Mouse (Mus musculus) neural tube, embryonic 15.5 days (tissue): Measurements from ENCODE around the gene Morn1. TPM values are rescaled to one million over a fixed set of nuclear protein-coding genes. Genes with fewer than 3 reads are reported as not detected.
"Not testable (repeated sequence)": the region's sequence is repeated elsewhere in the genome, so short reads cannot be mapped to it uniquely, and the experiment has no call there.

Experiments
- ATAC-seq: fragments of 200-750 bp; cut with Nextera tagmentation; 2 replicates; pipeline ENCODE4 v1.8.0; 2017; ENCODE audit warnings: mild to moderate bottlenecking, moderate TSS enrichment, moderate library complexity; ENCODE audit not compliant: low FRiP score
- H3K27ac ChIP-seq: fragments of 300-500 bp; sonication (generic); replicated peaks from 2 replicates; pipeline ENCODE4 v1.5.1; 2015; ENCODE audit warnings: mild to moderate bottlenecking, inconsistent platforms
- H3K27me3 ChIP-seq: fragments of 300-500 bp; sonication (generic); replicated peaks from 2 replicates; pipeline ENCODE4 v1.6.1; 2015; ENCODE audit warnings: inconsistent platforms
- H3K36me3 ChIP-seq: fragments of 300-500 bp; sonication (generic); 2 replicates; pipeline ENCODE4 v1.6.1; 2015; ENCODE audit warnings: inconsistent platforms
- H3K4me1 ChIP-seq: fragments of 300-500 bp; sonication (generic); 2 replicates; pipeline ENCODE4 v1.6.1; 2015; ENCODE audit warnings: inconsistent platforms
- H3K4me2 ChIP-seq: fragments of 300-500 bp; sonication (generic); 2 replicates; pipeline ENCODE4 v1.6.1; 2015; ENCODE audit warnings: inconsistent platforms, mild to moderate bottlenecking, moderate library complexity
- H3K4me3 ChIP-seq: fragments of 300-500 bp; sonication (generic); replicated peaks from 2 replicates; pipeline ENCODE4 v1.5.1; 2015; ENCODE audit warnings: mild to moderate bottlenecking, inconsistent platforms
- H3K9ac ChIP-seq: fragments of 300-500 bp; sonication (generic); replicated peaks from 2 replicates; pipeline ENCODE4 v1.6.1; 2015; ENCODE audit warnings: mild to moderate bottlenecking, inconsistent platforms
- H3K9me3 ChIP-seq: fragments of 300-500 bp; sonication (generic); replicated peaks from 2 replicates; pipeline ENCODE4 v1.6.1; 2016; ENCODE audit warnings: inconsistent platforms
- WGBS: fragments of 180-500 bp; shearing (Covaris S2); methylation state at CpG from one replicate; pipeline ENCODE4 v1.1.7; 2015; ENCODE audit warnings: mixed read lengths; 5-methylcytosine and 5-hydroxymethylcytosine counted together
- polyA plus RNA-seq: library from polyadenylated mRNA; unstranded; fragments of >200 nt; fragmentation: Nextera tagmentation; extraction: Ambion mirVana; gene quantifications from 2 replicates; pipeline ENCODE4 v1.2.1, GENCODE M21; 2015

Morn1 gene
- polyA plus RNA-seq, 1 experiment from 2014 or later, result 6.4 TPM

DNA sequence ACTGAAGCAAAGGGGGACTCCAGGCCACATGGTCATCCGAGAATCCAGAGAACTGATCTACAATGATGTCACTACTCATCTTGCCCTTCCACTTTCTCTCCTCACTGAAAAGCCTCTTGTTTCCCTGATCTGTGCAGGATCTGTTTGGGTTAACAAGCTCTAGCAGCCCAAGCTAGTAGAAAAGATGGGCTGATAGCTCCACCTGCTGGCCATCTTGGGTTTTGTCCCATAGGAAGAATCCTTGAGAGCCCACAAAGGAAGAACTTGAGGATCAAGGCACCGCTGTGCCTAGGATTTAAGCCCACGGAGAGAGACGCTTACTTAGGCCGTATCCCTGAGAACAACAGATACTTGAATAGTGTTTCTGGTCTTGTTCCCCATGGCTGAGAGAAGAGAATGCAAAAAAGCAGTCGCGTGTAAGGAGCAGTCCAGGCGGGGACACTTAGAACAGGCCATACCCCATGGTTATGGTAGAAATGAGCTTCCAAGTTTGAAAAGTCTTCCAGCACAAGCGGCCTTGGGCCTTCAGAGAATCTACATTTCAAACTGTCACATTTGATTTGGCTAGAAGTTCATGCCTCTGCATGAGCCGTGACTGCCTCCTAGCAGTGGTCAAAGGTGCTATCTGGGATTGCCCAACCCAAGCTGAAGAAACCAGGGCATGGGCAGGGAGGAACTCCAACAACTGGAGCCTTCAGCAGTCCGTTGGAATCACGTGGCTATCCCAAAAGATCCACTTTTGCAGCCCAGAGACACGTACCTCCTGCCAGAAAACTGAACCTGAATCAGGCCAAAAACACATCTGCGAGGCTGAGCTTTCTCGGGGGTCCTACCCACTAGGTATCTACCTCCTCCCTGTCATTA, 20.2 kb upstream of the Morn1 start:
- peak overlapping the region; percentile 70 for H3K27ac ChIP-seq
- H3K4me3 ChIP-seq, result peak overlapping the region; percentile 63
- no peaks in the 10 kb centered on the region for H3K27me3 ChIP-seq
- peak overlapping the region; percentile 21; the same call in 1 of the 2 replicates for H3K9ac ChIP-seq
- no peaks in the 10 kb centered on the region for H3K9me3 ChIP-seq
- peak; percentile 60 for ATAC-seq
- H3K36me3 ChIP-seq, result peaks cover 29% of the 10 kb centered on the region
- WGBS, result 5% methylated on average over 15 of the region's 15 CpGs
- peak overlapping the region; percentile 73 for H3K4me2 ChIP-seq
- H3K4me1 ChIP-seq, result peaks cover 39% of the 10 kb centered on the region

DNA sequence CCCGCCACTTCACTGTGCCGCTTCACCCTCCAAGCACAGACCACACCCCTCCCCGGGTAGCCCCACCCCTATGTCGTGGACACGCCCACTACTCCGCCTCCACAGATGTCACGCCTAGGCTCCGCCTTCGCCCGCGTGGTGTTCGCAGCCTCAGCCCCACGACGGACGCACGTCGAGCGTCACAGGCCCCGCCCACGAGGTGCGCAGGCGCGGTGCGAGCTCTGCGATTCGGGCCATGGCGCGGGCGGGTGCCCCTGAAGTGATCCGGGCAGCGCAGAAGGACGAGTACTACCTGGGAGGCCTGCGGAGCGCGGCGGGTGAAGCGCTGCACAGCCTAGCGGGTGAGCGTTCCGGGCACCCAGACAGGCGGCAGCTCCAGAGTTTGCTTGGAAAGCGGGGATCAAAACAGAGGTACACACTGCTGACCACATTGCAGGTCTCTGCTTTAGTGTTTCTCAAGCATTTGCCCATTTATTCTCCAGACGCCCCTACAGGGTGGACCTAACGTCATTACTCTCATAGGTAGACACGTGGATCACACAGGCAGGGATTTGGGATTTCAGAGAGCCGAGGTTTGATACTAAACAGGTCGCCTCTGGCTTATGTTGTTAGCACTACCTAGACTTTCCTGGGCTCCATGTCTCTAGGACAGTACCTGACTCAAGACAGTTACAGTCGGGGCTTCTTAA, 19.4 kb upstream of the Morn1 start, which contains the start of gene Pex10:
Pex10 (plus strand) TSS at position 183 of the 689 bp plus-strand sequence.
- peak within 1 kb of the TSS; percentile 73 for H3K4me2 ChIP-seq
- H3K9me3 ChIP-seq, result no peaks in the 10 kb centered on the region
- H3K27ac ChIP-seq, result peak within 1 kb of the TSS; percentile 79
- H3K27me3 ChIP-seq, result no peaks in the 10 kb centered on the region
- H3K36me3 ChIP-seq, result peaks cover 37% of the 10 kb centered on the region
- WGBS, result under 1% methylated on average over 48 of the region's 48 CpGs
- peak within 1 kb of the TSS; percentile 63 for H3K4me3 ChIP-seq
- ATAC-seq, result peak; percentile 94
- peak within 1 kb of the TSS; percentile 76 for H3K9ac ChIP-seq
- peaks cover 34% of the 10 kb centered on the region for H3K4me1 ChIP-seq

DNA sequence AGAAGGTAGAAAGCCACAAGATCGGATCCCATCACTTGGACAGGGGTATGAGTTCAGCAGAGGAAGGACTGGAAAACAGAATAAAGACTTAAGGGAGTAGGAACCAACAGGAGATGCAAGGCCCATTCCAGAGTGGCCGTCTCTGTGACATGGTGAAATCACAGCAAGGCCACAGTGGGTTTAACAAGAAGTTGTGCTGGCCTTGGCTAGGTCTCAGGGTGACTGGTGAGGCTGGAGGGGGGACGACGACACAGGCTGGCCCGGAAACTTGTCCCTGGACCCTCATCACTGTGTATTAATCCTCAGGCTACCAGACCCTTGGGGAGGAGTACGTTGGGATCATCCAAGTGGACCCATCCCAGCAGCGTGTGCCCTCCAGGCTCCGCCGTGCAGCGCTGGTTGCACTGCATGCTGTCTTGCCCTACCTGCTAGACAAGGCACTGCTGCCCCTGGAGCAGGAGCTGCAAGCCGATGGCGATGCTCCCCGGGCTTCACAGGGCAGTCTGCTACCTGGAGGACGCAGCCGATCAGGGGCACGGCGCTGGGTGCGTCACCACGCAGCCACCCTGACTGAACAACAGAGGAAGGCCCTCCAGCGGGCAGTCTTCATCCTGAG, 17.9 kb upstream of the Morn1 start:
- H3K27me3 ChIP-seq, result no peaks in the 10 kb centered on the region
- WGBS, result 92% methylated on average over 20 of the region's 20 CpGs
- no peaks in the 10 kb centered on the region for H3K9me3 ChIP-seq
- no peak for ATAC-seq
- H3K4me1 ChIP-seq, result peaks cover 34% of the 10 kb centered on the region
- no peak overlapping the region; the same call in 1 of the 2 replicates for H3K9ac ChIP-seq
- no peak overlapping the region for H3K27ac ChIP-seq
- H3K4me2 ChIP-seq, result peak overlapping the region; percentile 73
- peaks cover 52% of the 10 kb centered on the region for H3K36me3 ChIP-seq
- no peak overlapping the region for H3K4me3 ChIP-seq

DNA sequence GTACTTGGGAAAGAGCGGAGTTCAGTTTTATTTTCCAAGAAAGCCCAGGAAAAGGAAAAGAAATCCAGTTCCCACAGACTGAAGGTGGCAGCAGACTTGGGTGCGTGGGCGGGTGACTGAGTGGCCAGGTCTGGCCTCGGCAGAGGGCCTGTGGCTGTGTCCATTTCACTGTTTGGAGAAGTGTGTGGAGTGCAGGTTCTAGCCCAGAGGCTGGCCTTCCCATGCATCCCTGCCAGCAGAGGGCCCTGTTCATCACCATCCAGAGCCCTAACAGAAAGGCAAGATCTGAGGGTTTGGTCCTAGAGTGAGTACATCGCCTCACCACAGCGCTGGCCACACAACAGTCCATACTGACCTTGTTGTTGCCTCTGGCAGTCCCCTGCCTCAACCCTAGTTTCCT, 17.2 kb upstream of the Morn1 start:
- Histone ChIP-seq H3K36me3 (peaks cover 59% of the 10 kb centered on the region), H3K27me3 (no peaks in the 10 kb centered on the region), H3K27ac (no peak overlapping the region), H3K4me2 (no peak overlapping the region), H3K4me1 (peaks cover 34% of the 10 kb centered on the region), H3K4me3 (no peak overlapping the region), H3K9me3 (no peaks in the 10 kb centered on the region), H3K9ac (no peak overlapping the region)
- no peak for ATAC-seq
- WGBS, result 90% methylated on average over 6 of the region's 6 CpGs

DNA sequence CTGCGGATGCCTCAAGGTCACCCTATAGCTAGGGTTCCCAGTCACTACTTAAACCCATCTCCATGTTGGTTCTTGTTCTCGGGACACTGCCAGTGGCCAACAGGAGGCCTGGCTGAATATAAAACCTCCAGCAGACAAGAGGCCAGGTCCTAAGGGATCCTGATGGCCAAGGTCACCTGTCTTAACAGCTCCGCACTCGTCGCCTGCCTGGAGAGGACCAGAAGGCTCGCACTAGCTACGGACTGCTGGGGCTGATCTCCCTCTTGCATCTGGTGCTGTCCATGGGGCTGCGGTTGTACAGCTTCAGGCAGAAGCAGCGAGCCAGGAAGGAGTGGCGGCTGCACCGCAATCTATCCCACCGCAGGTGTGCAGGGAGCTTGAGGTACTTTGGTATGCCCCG, 16.2 kb upstream of the Morn1 start:
- Histone ChIP-seq H3K27ac (no peak overlapping the region), H3K9ac (no peak overlapping the region), H3K36me3 (peaks cover 69% of the 10 kb centered on the region), H3K9me3 (no peaks in the 10 kb centered on the region), H3K4me2 (no peak overlapping the region), H3K27me3 (no peaks in the 10 kb centered on the region), H3K4me3 (no peak overlapping the region), H3K4me1 (peaks cover 34% of the 10 kb centered on the region)
- WGBS, result 95% methylated on average over 13 of the region's 13 CpGs
- no peak for ATAC-seq

DNA sequence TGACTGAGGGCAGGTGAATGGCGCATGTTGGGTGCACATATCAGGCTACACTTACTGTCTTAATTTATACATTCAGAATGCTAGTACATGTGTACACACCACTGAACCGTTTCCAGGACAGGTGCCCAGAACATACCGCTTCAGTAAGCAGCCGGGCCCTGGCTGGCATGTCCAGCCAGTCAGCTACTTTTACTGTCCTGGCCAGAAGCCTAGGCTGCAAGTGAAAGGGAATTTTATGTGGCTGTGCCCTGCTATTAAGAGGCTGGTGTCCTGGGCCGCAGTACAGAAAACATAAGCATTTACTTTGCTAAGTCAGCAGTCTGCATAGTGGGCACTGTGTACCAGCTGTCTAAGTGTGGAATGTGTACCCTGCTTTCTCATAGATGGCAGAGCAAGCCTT, 15.5 kb upstream of the Morn1 start:
- no peak overlapping the region for H3K4me3 ChIP-seq
- H3K4me1 ChIP-seq, result peaks cover 31% of the 10 kb centered on the region
- peak overlapping the region; percentile 45; the same call in 1 of the 2 replicates for H3K27ac ChIP-seq
- no peak overlapping the region for H3K9ac ChIP-seq
- no peaks in the 10 kb centered on the region for H3K27me3 ChIP-seq
- WGBS, result 82% methylated on average over 5 of the region's 5 CpGs
- no peak for ATAC-seq
- peaks cover 76% of the 10 kb centered on the region for H3K36me3 ChIP-seq
- H3K9me3 ChIP-seq, result no peaks in the 10 kb centered on the region
- H3K4me2 ChIP-seq, result no peak overlapping the region

DNA sequence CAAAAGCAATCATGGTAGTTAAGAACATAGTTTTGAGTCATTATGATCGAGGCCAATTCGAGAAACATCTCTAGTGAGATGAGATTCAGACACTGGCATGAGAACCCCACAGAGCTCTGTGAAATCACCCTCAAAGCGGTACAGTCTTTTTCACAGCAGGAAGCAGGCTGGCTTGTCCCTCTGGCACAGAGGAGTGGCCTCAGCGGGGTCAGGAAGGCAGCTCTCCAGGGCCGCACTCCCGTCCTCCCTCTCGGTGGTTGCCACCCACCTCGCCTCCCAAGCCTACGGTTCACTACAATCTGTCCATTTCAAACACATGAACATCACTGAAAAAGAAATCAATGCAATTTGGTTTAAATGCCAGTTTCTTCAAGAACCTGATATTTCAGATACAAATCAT, 12.0 kb upstream of the Morn1 start:
- Histone ChIP-seq H3K4me1 (peaks cover 6% of the 10 kb centered on the region; the same call in 1 of the 2 replicates), H3K36me3 (peaks cover 91% of the 10 kb centered on the region), H3K9me3 (no peaks in the 10 kb centered on the region), H3K4me2 (no peak overlapping the region), H3K9ac (no peak overlapping the region), H3K4me3 (no peak overlapping the region), H3K27me3 (no peaks in the 10 kb centered on the region), H3K27ac (no peak overlapping the region)
- 74% methylated on average over 9 of the region's 9 CpGs for WGBS
- ATAC-seq, result no peak

DNA sequence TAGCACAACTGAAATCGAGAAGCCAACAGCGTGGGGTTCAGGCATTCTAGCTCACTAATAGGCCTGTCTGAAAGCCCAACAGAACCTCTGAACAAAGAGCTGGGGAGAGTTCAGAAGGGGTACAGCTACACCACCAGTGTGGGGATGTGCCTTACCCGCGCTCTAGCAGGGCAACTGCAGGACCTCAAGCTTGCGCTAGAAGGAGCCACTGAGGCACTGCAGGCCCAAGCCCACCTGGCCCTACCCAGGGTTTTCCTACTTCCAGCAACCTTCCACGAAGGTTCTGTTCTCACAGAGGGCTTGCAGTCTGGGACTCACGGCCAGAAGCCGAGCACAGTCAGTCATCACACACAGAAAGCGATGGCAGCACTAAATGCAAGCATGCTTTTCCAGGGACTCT, 11.2 kb upstream of the Morn1 start:
- Histone ChIP-seq H3K27ac (no peak overlapping the region), H3K4me3 (no peak overlapping the region), H3K9ac (no peak overlapping the region), H3K9me3 (no peaks in the 10 kb centered on the region), H3K4me1 (peaks cover 3% of the 10 kb centered on the region; the same call in 1 of the 2 replicates), H3K27me3 (no peaks in the 10 kb centered on the region), H3K4me2 (no peak overlapping the region), H3K36me3 (peaks cover 91% of the 10 kb centered on the region)
- ATAC-seq, result no peak
- 86% methylated on average over 9 of the region's 9 CpGs for WGBS

DNA sequence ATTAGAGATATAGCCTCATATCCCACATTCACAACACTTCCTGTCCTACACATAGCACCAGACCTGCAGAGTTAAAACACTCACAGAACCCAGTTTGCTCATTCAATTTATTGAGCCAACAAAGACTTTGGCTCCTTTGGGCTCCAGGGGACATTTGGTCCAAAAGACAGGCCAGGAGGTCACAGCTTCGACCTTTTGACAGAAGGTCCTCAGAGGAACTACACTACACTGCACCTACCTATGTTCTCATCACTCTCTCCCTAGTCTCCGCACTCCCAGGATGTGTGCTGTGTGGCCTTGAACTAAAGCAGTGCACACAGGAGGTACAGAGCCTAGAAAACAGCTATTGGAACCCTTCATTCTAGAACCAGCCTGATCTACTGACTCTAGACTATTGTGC, 10.6 kb upstream of the Morn1 start:
- Histone ChIP-seq H3K4me1 (peaks cover 3% of the 10 kb centered on the region; the same call in 1 of the 2 replicates), H3K4me2 (no peak overlapping the region), H3K36me3 (peaks cover 91% of the 10 kb centered on the region), H3K9me3 (no peaks in the 10 kb centered on the region), H3K9ac (no peak overlapping the region), H3K27me3 (no peaks in the 10 kb centered on the region), H3K4me3 (no peak overlapping the region), H3K27ac (no peak overlapping the region)
- WGBS, result 95% methylated on average over 2 of the region's 2 CpGs
- no peak for ATAC-seq

DNA sequence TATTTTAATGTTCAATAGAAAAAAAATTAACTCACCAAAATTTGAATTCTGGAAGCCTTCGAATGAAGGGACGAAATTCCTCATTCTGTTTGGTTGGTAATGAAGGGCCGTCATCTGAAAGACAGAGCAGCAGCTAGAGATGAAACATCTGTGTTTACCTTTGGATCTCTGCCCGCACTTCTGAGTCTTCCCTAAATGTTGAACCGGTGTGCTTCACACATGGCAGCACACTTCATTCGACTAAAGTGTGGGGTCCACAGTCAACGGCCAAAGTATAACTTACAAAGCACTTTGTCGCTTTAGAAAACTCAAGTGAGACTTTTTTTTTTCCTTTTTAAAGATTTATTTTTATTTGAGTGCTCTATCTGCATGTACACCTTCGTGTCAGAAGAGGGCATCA, 9.7 kb upstream of the Morn1 start:
- Histone ChIP-seq H3K36me3 (peaks cover 89% of the 10 kb centered on the region), H3K4me3 (no peak overlapping the region), H3K9ac (no peak overlapping the region), H3K4me1 (no peaks in the 10 kb centered on the region), H3K27me3 (no peaks in the 10 kb centered on the region), H3K4me2 (no peak overlapping the region), H3K27ac (no peak overlapping the region), H3K9me3 (no peaks in the 10 kb centered on the region)
- ATAC-seq, result no peak
- WGBS, result 91% methylated on average over 9 of the region's 9 CpGs

DNA sequence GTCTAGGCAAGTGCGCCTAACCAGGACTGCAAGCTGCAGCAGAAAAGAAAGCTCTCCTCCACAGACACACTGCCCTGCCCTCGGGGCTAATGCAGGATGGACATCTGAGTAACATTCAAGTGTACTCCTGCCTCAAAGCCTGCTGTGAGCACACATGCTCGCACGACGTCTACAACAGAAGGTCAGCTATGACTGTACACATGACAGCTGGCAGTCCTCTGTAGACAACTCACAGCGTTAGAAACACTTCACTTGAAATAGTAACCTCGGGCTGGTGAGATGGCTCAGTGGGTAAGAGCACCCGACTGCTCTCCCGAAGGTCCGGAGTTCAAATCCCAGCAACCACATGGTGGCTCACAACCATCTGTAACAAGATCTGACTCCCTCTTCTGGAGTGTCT, 7.6 kb upstream of the Morn1 start:
- not testable (repeated sequence) for H3K27me3 ChIP-seq, H3K27ac ChIP-seq, H3K4me3 ChIP-seq, ATAC-seq, H3K9me3 ChIP-seq, H3K4me2 ChIP-seq, H3K9ac ChIP-seq
- H3K4me1 ChIP-seq, result peaks cover 11% of the 10 kb centered on the region
- peaks cover 79% of the 10 kb centered on the region for H3K36me3 ChIP-seq
- WGBS, result 93% methylated on average over 10 of the region's 10 CpGs
